Mouse (Mus musculus): ENCODE measurements around the gene Epha4. TPM values are rescaled to one million over a fixed set of nuclear protein-coding genes. Genes with fewer than 3 reads are reported as not detected.

Epha4 gene
- polyA plus RNA-seq, 1 experiment from 2014 or later = 30.4 TPM

Small RNA genes within 50 kb of the gene (microRNA-seq; reads per million reads assigned to microRNA genes)
- not detected for gene Mir6352
